Mouse (Mus musculus) limb, embryonic 11.5 days (tissue): Measurements from ENCODE around the gene Hist2h3b. TPM values are rescaled to one million over a fixed set of nuclear protein-coding genes. Genes with fewer than 3 reads are reported as not detected.
"Not testable (repeated sequence)": the region's sequence is repeated elsewhere in the genome, so short reads cannot be mapped to it uniquely, and the experiment has no call there.

ENCODE experiments used
- ATAC-seq: fragments of 200-750 bp; cut with Nextera tagmentation; 2 replicates; pipeline ENCODE4 v1.8.0; 2017; ENCODE audit warnings: low read depth; ENCODE audit not compliant: insufficient number of reproducible peaks, low FRiP score, low TSS enrichment
- DNase-seq: peaks from one replicate; pipeline ENCODE4 v3.0.0-alpha.2; 2015; ENCODE audit warnings: low spot score
- H3K27ac ChIP-seq: fragments of 300-500 bp; sonication (generic); replicated peaks from 2 replicates; pipeline ENCODE4 v1.5.1; 2014; ENCODE audit warnings: low read depth, mild to moderate bottlenecking, low read length
- H3K27me3 ChIP-seq: fragments of 300-500 bp; sonication (generic); 2 replicates; pipeline ENCODE4 v1.6.1; 2014; ENCODE audit warnings: mild to moderate bottlenecking, low read length, mixed read lengths; ENCODE audit not compliant: control insufficient read depth, insufficient read depth
- H3K36me3 ChIP-seq: fragments of 300-500 bp; sonication (generic); 2 replicates; pipeline ENCODE4 v1.6.1; 2014; ENCODE audit warnings: mild to moderate bottlenecking, low read length, moderate library complexity, mixed read lengths; ENCODE audit not compliant: control insufficient read depth, insufficient read depth
- H3K4me1 ChIP-seq: fragments of 300-500 bp; sonication (generic); 2 replicates; pipeline ENCODE4 v1.6.1; 2014; ENCODE audit warnings: low read length, mixed read lengths; ENCODE audit not compliant: control insufficient read depth, insufficient read depth
- H3K4me2 ChIP-seq: fragments of 300-500 bp; sonication (generic); 2 replicates; pipeline ENCODE4 v1.6.1; 2014; ENCODE audit warnings: low read depth, mild to moderate bottlenecking, moderate library complexity; ENCODE audit not compliant: severe bottlenecking
- H3K4me3 ChIP-seq: fragments of 300-500 bp; sonication (generic); 2 replicates; pipeline ENCODE4 v1.5.1; 2014; ENCODE audit warnings: low read depth, low read length
- H3K9ac ChIP-seq: fragments of 300-500 bp; sonication (generic); 2 replicates; pipeline ENCODE4 v1.6.1; 2014; ENCODE audit warnings: mild to moderate bottlenecking, low read length
- H3K9me3 ChIP-seq: fragments of 300-500 bp; sonication (generic); 2 replicates; pipeline ENCODE4 v1.6.1; 2016; ENCODE audit warnings: low read length; ENCODE audit not compliant: control insufficient read depth
- WGBS: fragments of 180-500 bp; shearing (Covaris S2); extraction: QIAGEN DNeasy Blood & Tissue Kit; methylation state at CpG from one replicate; pipeline ENCODE4 v1.1.7; 2014; 5-methylcytosine and 5-hydroxymethylcytosine counted together
- polyA plus RNA-seq: library from polyadenylated mRNA; unstranded; fragments of >200 nt; fragmentation: Nextera tagmentation; extraction: Ambion mirVana; gene quantifications from 2 replicates; pipeline ENCODE4 v1.2.1, GENCODE M21; 2014

Gene Hist2h3b
- polyA plus RNA-seq, 1 experiment from 2014 or later: 75.8 TPM

- ATAC-seq (peak; percentile 89), DNase-seq (peak; percentile 83)
- H3K9me3 ChIP-seq, H3K36me3 ChIP-seq, H3K27me3 ChIP-seq: not testable (repeated sequence)
- H3K4me1 ChIP-seq: peaks cover 23% of the 10 kb centered on the region
- H3K9ac ChIP-seq: peak within 1 kb of the TSS; percentile 83
- peak within 1 kb of the TSS; percentile 98 for H3K27ac ChIP-seq
- H3K4me3 ChIP-seq: peak within 1 kb of the TSS; percentile 33
- H3K4me2 ChIP-seq: peak within 1 kb of the TSS; percentile 68
- WGBS: under 1% methylated on average over 30 of the region's 88 CpGs
Measured at GRCm38 (mm10) chr3:96245003-96245886, 23.2 kb upstream of the Hist2h3b start, which contains the start of gene Hist2h2aa1. TSS of gene Hist2h2aa1 (plus strand) at chr3:96245497.

GRCm38 (mm10) chr3:96246018-96246417 lies 22.4 kb upstream of the Hist2h3b start:
- not testable (repeated sequence) for H3K4me2 ChIP-seq, DNase-seq, H3K9me3 ChIP-seq, H3K36me3 ChIP-seq, ATAC-seq, H3K27me3 ChIP-seq, H3K9ac ChIP-seq
- Histone ChIP-seq H3K4me3 (0 out of 2 replicates have a peak overlapping the region, but pooled peaks have one; percentile 14), H3K4me1 (peaks cover 29% of the 10 kb centered on the region), H3K27ac (peak overlapping the region; percentile 56; the same call in 1 of the 2 replicates)
- WGBS: 5% methylated on average over 10 of the region's 21 CpGs

GRCm38 (mm10) chr3:96246427-96246856 lies 22.0 kb upstream of the Hist2h3b start, which contains the start of gene Hist2h3c1:
TSS of gene Hist2h3c1 (plus strand) at chr3:96246685.
- H3K27me3 ChIP-seq, H3K36me3 ChIP-seq, H3K9me3 ChIP-seq, DNase-seq: not testable (repeated sequence)
- WGBS: no CpG with 5 or more reads among the region's 47 CpGs
- ATAC-seq: peak; percentile 92
- Histone ChIP-seq H3K27ac (peak within 1 kb of the TSS; percentile 75), H3K9ac (peak within 1 kb of the TSS; percentile 79), H3K4me3 (peak within 1 kb of the TSS; percentile 45), H3K4me1 (peaks cover 29% of the 10 kb centered on the region), H3K4me2 (peak within 1 kb of the TSS; percentile 40)

GRCm38 (mm10) chr3:96247356-96248140 lies 20.9 kb upstream of the Hist2h3b start:
- Histone ChIP-seq H3K9me3 (no peaks in the 10 kb centered on the region), H3K27me3 (no peaks in the 10 kb centered on the region), H3K4me2 (peak overlapping the region; percentile 40), H3K27ac (peak overlapping the region; percentile 75), H3K36me3 (no peaks in the 10 kb centered on the region), H3K9ac (peak overlapping the region; percentile 79), H3K4me3 (peak overlapping the region; percentile 45), H3K4me1 (peaks cover 29% of the 10 kb centered on the region)
- ATAC-seq (no peak), DNase-seq (peak; percentile 56)
- 2% methylated on average over 11 of the region's 11 CpGs for WGBS

GRCm38 (mm10) chr3:96248141-96249033 lies 20.1 kb upstream of the Hist2h3b start:
- Histone ChIP-seq H3K9ac (peak overlapping the region; percentile 18; the same call in 1 of the 2 replicates), H3K4me1 (peaks cover 25% of the 10 kb centered on the region), H3K4me3 (peak overlapping the region; percentile 45), H3K9me3 (no peaks in the 10 kb centered on the region), H3K27me3 (no peaks in the 10 kb centered on the region), H3K36me3 (no peaks in the 10 kb centered on the region), H3K27ac (peak overlapping the region; percentile 10; the same call in 1 of the 2 replicates), H3K4me2 (peak overlapping the region; percentile 40; the same call in 1 of the 2 replicates)
- WGBS: 41% methylated on average over 6 of the region's 6 CpGs
- ATAC-seq: no peak
- DNase-seq: no peak

GRCm38 (mm10) chr3:96249034-96249345 lies 19.5 kb upstream of the Hist2h3b start:
- ATAC-seq (no peak), DNase-seq (no peak)
- Histone ChIP-seq H3K9me3 (no peaks in the 10 kb centered on the region), H3K27ac (peak overlapping the region; percentile 10; the same call in 1 of the 2 replicates), H3K4me2 (peak overlapping the region; percentile 40; the same call in 1 of the 2 replicates), H3K36me3 (no peaks in the 10 kb centered on the region), H3K27me3 (no peaks in the 10 kb centered on the region), H3K4me3 (0 out of 2 replicates have a peak overlapping the region, but pooled peaks have one; percentile 0), H3K9ac (peak overlapping the region; percentile 18; the same call in 1 of the 2 replicates), H3K4me1 (peaks cover 18% of the 10 kb centered on the region)
- 42% methylated on average over 4 of the region's 4 CpGs for WGBS

- Histone ChIP-seq H3K27ac (no peak overlapping the region), H3K4me2 (no peak overlapping the region), H3K36me3 (no peaks in the 10 kb centered on the region), H3K4me3 (no peak overlapping the region), H3K9ac (no peak overlapping the region), H3K4me1 (peaks cover 16% of the 10 kb centered on the region), H3K9me3 (no peaks in the 10 kb centered on the region), H3K27me3 (no peaks in the 10 kb centered on the region)
- peak; percentile 55 for DNase-seq
- WGBS: 17% methylated on average over 3 of the region's 3 CpGs
- no peak for ATAC-seq
Measured at GRCm38 (mm10) chr3:96250890-96251289, 17.6 kb upstream of the Hist2h3b start.
